Mouse (Mus musculus): ENCODE measurements around the gene Xpo5.

- TF ChIP-seq CTCF (IDR thresholded peaks at IDR 0.05 in 2 of 3, conservative IDR thresholded peaks at IDR 0.05 in 1 of 3; ENCODE audit: control insufficient read depth in 1 of 3, insufficient read depth in 1 of 3, low read depth in 2 of 3, low read length in 3 of 3, poor library complexity in 1 of 3, severe bottlenecking in 1 of 3) = no peak
- TF ChIP-seq ZNF384 (IDR thresholded peaks at IDR 0.05; ENCODE audit: low read depth, low read length) = no peak
- TF ChIP-seq POLR2A (IDR thresholded peaks at IDR 0.05; ENCODE audit: control insufficient read depth in 1 of 2, insufficient read depth in 1 of 2, low read depth in 1 of 2, low read length in 2 of 2, poor library complexity in 1 of 2) = no peak; a peak in 1 of 4 replicates
- no peak for TF ChIP-seq RCOR1 (IDR thresholded peaks at IDR 0.05; ENCODE audit: low read depth, low read length)
- TF ChIP-seq MEF2A (IDR thresholded peaks at IDR 0.05; ENCODE audit: extremely low read depth, insufficient replicate concordance, low read depth, low read length, poor library complexity, severe bottlenecking) = no peak
- TF ChIP-seq GATA1 (IDR thresholded peaks at IDR 0.05; ENCODE audit: low read depth, low read length) = no peak
- no peak for TF ChIP-seq USF1 (IDR thresholded peaks at IDR 0.05; ENCODE audit: low read depth, low read length)
- 0 out of 2 replicates have a peak, but pooled peaks have one; percentile 19 for TF ChIP-seq SIN3A (IDR thresholded peaks at IDR 0.05; ENCODE audit: low read length)
- TF ChIP-seq SMC3 (IDR thresholded peaks at IDR 0.05; ENCODE audit: low read depth, low read length) = 0 out of 2 replicates have a peak, but pooled peaks have one; percentile 10
- TF ChIP-seq MAX (IDR thresholded peaks at IDR 0.05; ENCODE audit: low read length) = peak; percentile 41
- no peak for TF ChIP-seq E2F4 (IDR thresholded peaks at IDR 0.05; ENCODE audit: borderline replicate concordance, low read depth, low read length)
- peak in 1 of 2 experiments; percentile 12; a peak in 1 of 4 replicates for TF ChIP-seq EP300 (IDR thresholded peaks at IDR 0.05; ENCODE audit: low read depth in 1 of 2, low read length in 2 of 2)
- no peak for TF ChIP-seq GABPA (IDR thresholded peaks at IDR 0.05; ENCODE audit: low read depth, low read length)
- TF ChIP-seq ZC3H11A (IDR thresholded peaks at IDR 0.05; ENCODE audit: low read depth, low read length) = no peak
Observed at GRCm38 (mm10) chr17:46203078-46203477, 496 bp downstream of the Xpo5 start.

Data from MEL (cell line).